Mouse (Mus musculus) adipose tissue, adult 10 weeks (tissue): Measurements from ENCODE around the gene Fdps. TPM values are rescaled to one million over a fixed set of nuclear protein-coding genes. Genes with fewer than 3 reads are reported as not detected.

Experiments
- polyA plus RNA-seq: library from polyadenylated mRNA; stranded (reverse); fragments of 350-450 nt; fragmentation: Illumina TruSeq; extraction: RNeasy Lipid Tissue Mini Kit (QIAGEN cat#74804); gene quantifications from one replicate; pipeline ENCODE4 v1.2.3, GENCODE M21; 2014; ENCODE audit warnings: low read depth, low replicate concordance

Gene Fdps
- 175 TPM for polyA plus RNA-seq

GRCm38 (mm10) chr3:89101812-89102494 lies at the start of gene Fdps:
Fdps (minus strand) TSS chr3:89101959.

DNA sequence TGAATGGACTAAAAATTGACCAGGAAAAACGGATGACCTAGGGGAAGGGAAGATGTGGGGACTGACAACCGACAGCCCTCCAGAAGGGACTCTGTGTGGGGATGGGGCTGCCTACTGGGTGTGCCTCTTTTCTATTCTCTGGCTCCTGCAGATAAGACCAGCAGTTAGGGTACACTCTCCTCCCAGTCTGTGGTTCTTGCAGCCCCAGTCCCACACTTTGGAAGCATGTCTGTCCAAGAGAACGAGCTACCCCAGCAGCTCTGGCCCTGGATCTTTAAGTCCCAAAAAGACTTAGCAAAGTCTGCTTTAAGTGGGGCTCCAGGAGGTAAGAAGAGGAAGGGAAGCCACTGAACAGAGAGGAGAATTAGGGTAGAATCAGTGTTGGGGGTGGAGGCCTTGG lies 34.2 kb upstream of the Fdps start, which contains the start of gene Pklr:
Gene Pklr, plus strand, starts transcription at position 185 of the 400 bp plus-strand sequence.

DNA sequence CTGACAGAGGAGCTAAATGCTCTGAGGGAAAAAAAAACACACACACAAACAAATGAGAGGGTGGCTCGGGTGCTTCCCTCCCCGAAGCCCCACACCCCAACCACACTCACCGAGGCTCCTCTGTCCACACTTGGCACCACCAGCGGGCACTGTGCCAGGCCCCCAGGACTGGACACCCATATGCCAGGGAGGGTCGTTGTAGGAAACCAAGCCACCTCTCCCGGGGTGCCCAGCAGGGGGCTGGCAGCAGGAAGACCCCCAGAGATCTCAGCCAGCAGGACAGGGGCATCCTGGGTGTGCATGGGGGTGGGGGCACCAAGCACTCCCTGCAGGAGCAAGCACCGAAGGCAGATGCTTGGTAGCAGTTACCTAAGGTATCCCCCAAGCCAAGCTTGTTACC lies 948 bp downstream of the Fdps start, which contains the start of gene Gm43738:
Gene Gm43738, minus strand, starts transcription at position 289 of the 400 bp plus-strand sequence.

GRCm38 (mm10) chr3:89093175-89093574 lies 8.6 kb downstream of the Fdps start, which contains the start of gene Rusc1:
Rusc1 (minus strand) TSS chr3:89093311.

Other genes starting within 250 kb of the Fdps start
- gene Msto1, start 188.0 kb downstream of the Fdps start, polyA plus RNA-seq, result 20.7 TPM
- 16.7 TPM for gene Ash1l, start 151.3 kb downstream of the Fdps start, polyA plus RNA-seq
- gene Dap3, start 150.8 kb downstream of the Fdps start, polyA plus RNA-seq, result 66.9 TPM
- gene Rusc1, start 8.6 kb downstream of the Fdps start, polyA plus RNA-seq, result 22.7 TPM
- not detected for gene Gm43738, start 860 bp downstream of the Fdps start, polyA plus RNA-seq
- 7.9 TPM for gene Pklr, start 34.2 kb upstream of the Fdps start, polyA plus RNA-seq
- gene Hcn3, start 58.2 kb upstream of the Fdps start, polyA plus RNA-seq, result 0.24 TPM
- 51.5 TPM for gene Clk2, start 62.8 kb upstream of the Fdps start, polyA plus RNA-seq
- gene Scamp3, start 75.5 kb upstream of the Fdps start, polyA plus RNA-seq, result 56.1 TPM
- gene Fam189b, start 81.2 kb upstream of the Fdps start, polyA plus RNA-seq, result 5.8 TPM
- gene Gba, start 101.0 kb upstream of the Fdps start, polyA plus RNA-seq, result 67.8 TPM
- gene Thbs3, start 113.2 kb upstream of the Fdps start, polyA plus RNA-seq, result 30.3 TPM
- gene Mtx1, start 125.1 kb upstream of the Fdps start, polyA plus RNA-seq, result 92.5 TPM
- gene Muc1, start 127.1 kb upstream of the Fdps start, polyA plus RNA-seq, result 1.0 TPM
- gene Krtcap2, start 144.0 kb upstream of the Fdps start, polyA plus RNA-seq, result 96.9 TPM
- gene Trim46, start 144.3 kb upstream of the Fdps start, polyA plus RNA-seq, result 2.9 TPM
- gene Dpm3, start 157.4 kb upstream of the Fdps start, polyA plus RNA-seq, result 152 TPM
- gene Slc50a1, start 168.6 kb upstream of the Fdps start, polyA plus RNA-seq, result 135 TPM
- gene Efna1, start 179.2 kb upstream of the Fdps start, polyA plus RNA-seq, result 26.1 TPM
- 1.3 TPM for gene Efna3, start 221.0 kb upstream of the Fdps start, polyA plus RNA-seq
- gene Efna4, start 236.1 kb upstream of the Fdps start, polyA plus RNA-seq, result 3.4 TPM
- 145 TPM for gene Adam15, start 248.0 kb upstream of the Fdps start, polyA plus RNA-seq